Mouse (Mus musculus) hindlimb bud, embryonic 11.5 days (tissue): ENCODE measurements around the gene Manbal.
"Not testable (repeated sequence)": the region's sequence is repeated elsewhere in the genome, so short reads cannot be mapped to it uniquely, and the experiment has no call there.

Experiments used
- DNase-seq: peaks from one replicate; pipeline ENCODE4 v3.0.0-alpha.2; 2012; ENCODE audit warnings: low read depth, low spot score; ENCODE audit errors: extremely low spot score

Gene Manbal

DNA sequence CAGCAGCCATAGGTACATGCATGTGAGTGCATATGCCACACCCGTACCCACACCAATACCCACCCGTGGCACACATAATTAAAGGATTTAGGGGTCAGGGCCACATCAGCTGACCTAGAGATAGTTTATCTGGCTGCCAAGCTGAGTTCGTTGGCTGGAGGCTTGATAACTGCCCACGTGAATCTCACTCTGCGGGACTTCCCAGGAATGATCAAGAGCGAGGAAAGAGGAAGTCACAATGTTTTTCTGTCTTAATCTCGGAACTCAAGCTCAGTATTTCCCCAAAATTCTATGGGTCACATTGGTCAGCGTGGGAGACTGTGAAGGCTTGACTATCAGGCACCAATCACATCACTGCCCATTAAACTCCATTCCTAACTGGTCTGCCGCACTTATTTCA is 632 bp upstream of the Manbal start:
- no peak for DNase-seq

DNA sequence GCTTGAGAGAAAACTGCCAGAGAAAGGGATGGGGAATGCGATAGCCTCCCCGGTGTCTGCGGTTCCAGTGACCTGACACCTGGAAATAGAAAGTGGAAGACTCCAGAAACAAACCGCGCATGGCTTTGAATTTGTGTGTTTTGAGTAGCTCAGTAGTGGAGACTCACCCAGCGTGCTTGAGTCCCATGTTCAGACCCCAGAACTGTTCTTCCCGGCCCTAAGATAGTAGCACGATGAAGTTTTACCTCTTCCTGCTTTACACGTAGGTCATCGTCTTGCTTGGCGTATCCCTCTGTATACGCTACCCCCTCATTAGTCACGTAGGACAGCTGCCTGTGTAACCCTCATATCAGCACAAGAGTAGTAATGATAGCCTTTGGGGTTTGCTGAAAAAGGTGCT is 597 bp downstream of the Manbal start:
- no peak for DNase-seq

GRCm38 (mm10) chr2:157371696-157372095 is 4.3 kb downstream of the Manbal start:
- DNase-seq = no peak

DNA sequence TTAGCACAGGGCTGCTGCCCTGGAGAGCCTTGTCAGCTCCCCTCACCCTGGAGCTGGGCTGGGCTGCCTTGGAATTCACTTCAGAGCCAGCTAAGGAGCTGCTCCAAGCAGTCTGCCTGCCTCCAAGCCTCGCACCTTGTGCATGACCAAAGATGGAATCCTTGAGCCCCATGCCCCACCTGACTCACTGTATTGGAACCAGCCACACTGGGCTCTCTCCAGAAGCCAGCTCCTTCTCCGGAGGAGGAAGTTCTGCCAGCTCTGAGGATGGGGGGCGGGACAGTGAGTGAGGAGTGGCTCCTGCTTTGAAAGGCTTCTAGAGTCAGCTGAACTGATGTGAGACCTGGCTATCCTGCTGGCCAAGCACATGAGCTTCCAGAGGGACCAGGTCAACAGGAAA is 6.3 kb downstream of the Manbal start:
- DNase-seq = no peak

DNA sequence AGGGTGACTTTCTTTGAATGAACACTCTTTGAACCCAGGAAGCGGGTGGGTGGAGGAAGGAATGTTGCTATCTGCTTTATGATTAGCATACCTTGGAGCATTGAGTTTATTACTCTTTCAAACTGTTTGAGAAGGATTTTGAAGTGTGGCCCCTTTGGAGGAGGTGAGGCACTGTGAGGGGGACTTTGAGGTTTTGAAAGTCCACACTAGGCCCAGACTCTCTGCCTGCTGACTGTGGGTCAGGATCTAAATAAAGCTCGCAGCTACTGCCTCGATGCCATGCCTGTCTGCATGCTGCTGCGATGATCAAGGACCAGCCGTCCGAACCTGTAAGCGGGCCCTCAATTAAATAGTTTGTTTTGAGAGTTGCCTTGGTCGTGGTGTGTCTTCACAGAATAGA is 7.7 kb downstream of the Manbal start:
- no peak for DNase-seq

DNA sequence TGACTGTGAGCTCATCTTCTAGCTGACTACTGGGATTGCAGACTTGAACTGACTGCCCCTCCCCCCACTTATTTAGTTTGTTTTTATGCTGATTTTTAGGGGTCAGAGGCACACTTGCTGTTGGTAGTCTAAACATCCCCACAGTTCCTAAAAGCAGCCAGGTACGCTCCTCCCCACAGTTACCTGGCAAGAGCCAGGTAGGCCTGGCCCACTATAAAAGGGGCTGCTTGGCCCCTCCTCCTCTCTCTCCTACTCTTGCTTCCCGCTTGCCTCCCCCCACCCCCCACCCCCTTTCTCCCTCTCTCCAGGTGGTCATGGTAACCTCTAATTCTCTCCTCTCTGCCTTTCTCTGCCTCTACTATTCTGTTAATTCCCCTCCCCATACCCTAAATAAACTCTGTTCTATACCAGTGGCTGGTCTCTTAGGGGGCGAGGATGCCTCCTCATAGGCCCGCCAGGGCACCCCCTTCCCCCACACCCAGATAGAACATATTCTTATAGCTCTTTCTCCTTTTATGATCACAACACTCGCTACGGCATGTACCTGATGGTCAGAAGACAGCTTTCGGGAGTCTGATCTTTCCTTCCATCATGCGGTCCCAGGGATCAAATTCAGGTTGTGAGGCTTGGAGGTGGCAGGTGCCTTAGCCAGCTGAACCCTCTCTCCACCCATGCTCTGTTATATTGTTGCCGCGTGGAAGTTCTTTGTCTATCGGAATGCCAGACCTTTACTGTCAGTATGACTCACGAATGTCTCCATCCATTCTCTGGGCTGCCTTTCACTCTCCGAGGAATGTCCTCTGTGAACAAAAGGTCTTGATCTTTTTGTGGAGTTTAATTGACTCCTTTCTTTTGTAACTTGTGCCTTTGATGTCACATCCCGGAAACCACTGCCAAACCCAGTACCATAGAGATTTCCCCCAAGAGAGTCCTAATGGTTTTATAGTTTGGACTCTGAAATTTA is 8.7 kb downstream of the Manbal start:
- no peak for DNase-seq

DNA sequence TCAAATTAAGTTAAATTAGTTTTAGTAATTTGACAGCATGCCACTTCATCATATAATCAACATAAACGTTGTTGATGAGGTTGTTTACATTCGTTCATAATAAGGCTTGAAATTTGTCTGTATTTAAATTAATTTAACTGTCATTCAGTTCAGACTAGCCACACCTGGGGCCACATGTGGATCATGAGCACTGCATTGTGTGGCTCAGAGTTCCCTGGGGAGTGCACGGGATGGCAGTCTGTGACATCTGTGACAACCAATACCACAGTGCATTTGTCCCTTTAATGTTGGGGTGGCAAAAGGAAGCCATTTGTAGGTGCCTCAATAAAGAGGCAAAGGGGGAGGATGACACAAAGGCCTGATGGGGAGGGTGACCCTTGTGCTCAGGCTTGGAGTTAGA is 9.6 kb downstream of the Manbal start:
- no peak for DNase-seq

GRCm38 (mm10) chr2:157384836-157385235 is 17.4 kb downstream of the Manbal start:
- DNase-seq = no peak

- DNase-seq = not testable (repeated sequence)
Measured at GRCm38 (mm10) chr2:157388901-157389590, 21.7 kb downstream of the Manbal start.

GRCm38 (mm10) chr2:157389591-157389921 is 22.2 kb downstream of the Manbal start:
- no peak for DNase-seq

DNA sequence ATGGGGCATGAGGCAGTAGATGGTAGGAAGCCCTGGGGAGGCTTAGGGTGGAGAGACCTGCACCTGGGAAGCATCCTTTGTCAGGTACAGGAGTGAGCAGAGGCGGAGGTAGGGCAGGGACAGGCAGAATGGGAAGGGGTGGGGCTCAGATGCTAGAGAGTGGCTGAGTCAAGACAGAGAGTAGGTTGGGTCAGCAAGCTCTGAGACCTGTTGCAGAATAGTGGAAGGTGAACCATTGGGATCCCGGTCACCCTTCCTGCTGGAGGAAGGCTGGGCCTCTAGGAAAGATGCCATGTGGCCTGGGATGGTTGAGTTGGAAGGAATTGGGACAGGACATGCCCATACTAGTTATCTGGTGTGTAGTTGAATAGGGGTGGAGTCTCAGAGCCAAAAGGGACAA is 24.9 kb downstream of the Manbal start:
- no peak for DNase-seq

DNA sequence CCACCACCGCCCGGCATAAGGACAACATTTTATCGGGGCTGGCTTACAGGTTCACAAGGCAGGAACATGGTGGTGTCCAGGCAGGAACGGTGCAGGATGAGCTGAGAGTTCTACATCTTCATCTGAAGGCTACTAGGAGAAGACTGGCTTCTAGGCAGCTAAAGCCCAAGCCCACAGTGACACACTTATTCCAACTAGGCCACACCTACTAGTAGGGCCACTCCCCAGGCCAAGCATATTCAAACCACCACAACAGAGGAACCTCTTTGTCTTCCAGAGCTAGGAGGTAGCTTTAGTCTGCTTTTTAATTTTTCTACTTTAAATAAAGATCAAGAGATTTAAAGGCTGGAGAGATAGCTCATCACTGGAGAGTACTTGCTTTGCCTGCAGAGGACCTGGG is 26.2 kb downstream of the Manbal start:
- no peak for DNase-seq

- DNase-seq = no peak
Measured at GRCm38 (mm10) chr2:157394868-157395267, 27.5 kb downstream of the Manbal start.

DNA sequence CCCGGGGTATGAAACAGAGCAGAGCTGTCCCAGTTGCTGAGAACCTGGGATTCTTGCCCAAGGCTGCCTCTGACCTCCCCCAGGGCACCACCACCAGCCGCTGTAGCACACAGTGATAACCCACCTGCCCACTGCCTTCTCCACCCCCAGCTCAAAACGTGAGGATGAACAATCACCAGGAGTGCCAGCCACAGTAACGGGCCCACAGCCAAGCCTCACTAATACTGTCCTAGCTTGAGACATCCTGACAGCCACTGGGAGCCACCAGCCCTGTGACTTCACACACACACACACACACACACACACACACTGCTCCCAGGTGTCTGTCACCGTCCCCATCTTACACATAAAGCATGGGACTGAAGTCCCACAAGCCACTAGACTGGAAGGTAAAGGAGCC is 28.0 kb downstream of the Manbal start:
- no peak for DNase-seq

DNA sequence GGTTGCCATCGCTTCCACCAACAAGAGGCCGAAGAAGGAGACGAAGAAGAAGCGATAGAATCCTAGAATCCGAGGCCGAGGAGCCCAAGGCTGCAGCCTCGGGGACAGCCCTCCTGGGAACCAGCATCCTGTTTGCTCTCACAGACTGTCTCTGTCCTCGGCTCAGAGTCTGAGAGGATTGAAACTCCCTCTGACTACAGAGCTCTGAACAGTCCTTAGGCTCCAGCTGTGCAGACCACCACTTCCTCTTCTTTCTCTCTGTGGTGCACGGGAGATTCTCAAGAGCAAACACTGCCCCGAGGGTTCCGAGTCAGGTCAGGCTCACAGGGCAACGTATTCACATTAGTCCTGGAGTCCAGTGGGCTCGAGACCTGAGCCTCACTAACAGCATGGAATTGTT is 28.6 kb downstream of the Manbal start:
- no peak for DNase-seq

DNA sequence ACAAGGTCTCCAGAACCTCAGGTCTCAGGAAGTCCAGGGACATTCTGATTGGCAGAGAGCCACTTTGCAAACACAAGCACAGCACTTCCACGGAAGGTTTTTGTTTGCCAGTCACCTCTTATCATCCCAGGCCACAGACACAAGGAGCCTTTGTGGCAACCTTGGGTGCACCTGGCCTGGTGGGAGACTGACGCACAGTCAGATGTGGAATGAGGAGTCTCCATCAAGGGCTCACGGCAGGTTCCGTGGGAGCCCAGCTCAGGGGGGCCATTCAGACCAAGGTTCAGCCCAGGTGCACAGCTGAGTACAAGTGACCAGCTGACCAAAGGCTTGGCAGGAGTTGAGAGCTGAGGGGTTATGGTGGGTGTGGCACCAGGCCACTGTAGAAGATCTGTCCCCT is 30.0 kb downstream of the Manbal start:
- no peak for DNase-seq

DNA sequence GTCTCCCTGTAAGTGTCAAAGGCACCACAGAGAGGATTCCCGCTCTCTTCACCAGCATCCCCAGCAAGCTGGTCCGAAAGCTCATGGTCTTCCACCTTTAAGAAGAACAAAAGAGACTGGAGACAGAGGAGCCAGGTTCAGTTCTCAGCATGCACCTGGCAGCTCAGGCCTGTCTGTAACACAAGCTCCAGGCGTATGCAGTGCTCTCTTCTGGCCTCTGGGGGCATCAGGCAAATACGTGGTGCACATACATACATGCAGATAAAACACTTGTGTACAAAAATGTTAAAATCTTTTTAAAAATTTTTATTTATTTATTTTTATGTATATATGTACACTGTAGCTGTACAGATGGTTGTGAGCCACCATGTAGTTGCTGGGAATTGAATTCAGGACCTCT is 31.1 kb downstream of the Manbal start:
- no peak for DNase-seq

DNA sequence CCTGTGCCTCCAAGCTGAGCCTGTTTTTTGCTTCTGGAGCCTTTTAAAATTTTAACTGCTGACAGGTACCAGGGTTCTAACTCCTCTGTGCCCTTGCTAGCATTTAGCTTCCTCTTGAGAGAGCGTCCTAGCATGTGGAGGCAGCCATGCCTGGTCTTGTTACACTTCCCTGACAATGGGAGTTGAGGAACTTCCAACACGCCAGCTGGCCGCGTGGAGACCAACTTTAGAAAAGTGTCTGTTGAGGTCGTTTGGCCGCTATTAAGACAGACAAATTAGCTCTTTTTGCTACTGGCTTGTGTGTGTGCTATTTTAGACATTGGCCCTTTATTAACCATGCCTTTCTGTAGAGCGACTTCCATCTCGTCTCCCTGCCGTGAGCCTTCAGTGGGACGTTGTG is 32.4 kb downstream of the Manbal start:
- no peak for DNase-seq

- no peak for DNase-seq
Measured at GRCm38 (mm10) chr2:157400491-157400890, 33.1 kb downstream of the Manbal start.

DNA sequence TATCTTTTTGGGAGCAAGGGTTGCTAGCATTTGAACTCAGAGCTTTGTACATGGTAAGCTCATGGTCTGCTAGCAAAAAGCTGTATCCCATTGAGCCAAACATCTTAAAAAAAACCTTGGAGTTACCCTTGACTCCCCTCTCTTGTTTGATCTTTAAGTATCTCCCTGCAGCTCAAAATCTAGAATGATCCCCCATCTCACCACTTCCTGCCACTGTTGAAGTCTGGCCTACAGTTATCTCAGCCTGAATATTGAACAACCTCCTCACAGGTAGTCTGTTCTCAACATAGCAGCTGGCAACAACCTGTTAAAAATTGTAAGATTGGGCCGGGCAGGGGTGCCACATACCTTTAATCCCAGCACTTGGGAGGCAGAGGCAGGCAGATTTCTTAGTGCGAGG is 33.9 kb downstream of the Manbal start:
- DNase-seq = no peak

DNA sequence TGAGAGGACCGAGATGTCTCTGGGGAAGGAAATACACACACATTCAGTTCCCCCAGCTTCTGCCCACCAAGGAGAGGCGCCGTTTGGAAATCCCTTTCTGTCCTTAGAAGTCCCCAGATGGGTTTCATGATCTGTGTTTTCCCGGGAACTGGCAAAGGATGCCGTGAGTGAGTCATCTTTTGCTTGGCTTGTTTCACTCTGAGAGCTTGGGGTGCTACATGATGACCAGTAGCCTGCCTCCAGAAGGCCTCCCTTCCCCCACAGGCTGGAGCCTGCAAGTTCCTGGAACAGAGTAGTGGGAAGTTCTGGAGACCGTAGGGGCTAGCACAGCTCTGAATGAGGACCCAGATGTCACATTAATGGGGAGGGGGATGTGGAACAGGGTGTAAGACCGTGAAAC is 40.2 kb downstream of the Manbal start:
- no peak for DNase-seq

- DNase-seq = no peak
Measured at GRCm38 (mm10) chr2:157409793-157410533, 42.6 kb downstream of the Manbal start.
